Mouse (Mus musculus) G1E (cell line): ENCODE measurements around the gene Rapgef2.

Source experiments
- CTCF ChIP-seq: IDR thresholded peaks from 2 replicates; pipeline ENCODE4 v1.5.1; 2012; ENCODE audit warnings: low read depth, low read length, inconsistent platforms, mixed read lengths
- GATA1 ChIP-seq: IDR thresholded peaks from 2 replicates; pipeline ENCODE4 v1.6.1; 2012; ENCODE audit warnings: borderline replicate concordance, low read length, inconsistent platforms, mixed read lengths

- TF ChIP-seq CTCF (no peak), GATA1 (no peak)
These were observed 1.1 kb downstream of the Rapgef2 start for GRCm38 (mm10) chr3:79285097-79285675.
